Mouse (Mus musculus) frontal cortex, adult (tissue): ENCODE results near the gene H6pd.

ENCODE experiments used
- ATAC-seq: cut with Nextera tagmentation; 2 replicates; pipeline ENCODE4 v1.9.2; 2017; ENCODE audit warnings: mild to moderate bottlenecking, moderate library complexity, mixed read lengths; ENCODE audit not compliant: low TSS enrichment

H6pd gene

GRCm38 (mm10) chr4:149942831-149943741, 65.7 kb downstream of the H6pd start:
- no peak for ATAC-seq

GRCm38 (mm10) chr4:149941067-149941755, 67.6 kb downstream of the H6pd start:
- ATAC-seq, result 0 out of 2 replicates have a peak, but pooled peaks have one; percentile 17

- ATAC-seq, result no peak
These were observed 70.1 kb downstream of the H6pd start for GRCm38 (mm10) chr4:149938701-149939100.

GRCm38 (mm10) chr4:149936921-149937320, 71.9 kb downstream of the H6pd start:
- ATAC-seq, result no peak

GRCm38 (mm10) chr4:149935470-149935869, 73.4 kb downstream of the H6pd start:
- no peak for ATAC-seq

GRCm38 (mm10) chr4:149933519-149934245, 75.1 kb downstream of the H6pd start:
- no peak for ATAC-seq

GRCm38 (mm10) chr4:149933025-149933424, 75.8 kb downstream of the H6pd start:
- no peak for ATAC-seq

- no peak for ATAC-seq
These were observed 76.6 kb downstream of the H6pd start for GRCm38 (mm10) chr4:149932108-149932815.

GRCm38 (mm10) chr4:149930755-149931154, 78.1 kb downstream of the H6pd start:
- ATAC-seq, result no peak
